Mouse (Mus musculus): ENCODE results near the gene Ovol1. TPM values are rescaled to one million over a fixed set of nuclear protein-coding genes. Genes with fewer than 3 reads are reported as not detected.

The Ovol1 gene
- polyA plus RNA-seq, 1 experiment from 2014 or later: 0.16 TPM

DNA sequence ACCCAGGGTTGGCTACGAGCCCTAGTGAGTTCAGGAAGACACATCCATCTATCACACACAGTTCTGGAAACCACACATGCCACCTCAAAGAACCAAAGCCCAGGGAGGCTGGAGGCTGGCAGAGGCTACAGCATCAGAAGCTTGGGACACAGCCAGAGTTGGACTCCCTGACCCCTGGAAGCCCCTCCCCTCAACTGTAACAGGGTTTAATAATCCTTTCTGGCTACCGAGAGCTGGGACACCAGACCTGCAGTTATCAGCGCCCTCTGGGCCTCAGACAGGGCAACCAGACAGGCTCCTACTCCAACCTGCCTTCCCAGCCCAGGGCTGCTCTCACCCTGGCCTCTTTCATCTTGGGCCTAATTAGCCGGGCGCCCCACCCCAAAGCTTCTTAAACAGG is 5.9 kb upstream of the Ovol1 start:
- Histone ChIP-seq H3K4me3 (peak overlapping the region; percentile 85), H3K36me3 (peaks cover 5% of the 10 kb centered on the region; the same call in 1 of the 2 replicates), H3K4me1 (peaks cover 34% of the 10 kb centered on the region), H3K27me3 (ENCODE audit: low read depth, poor library complexity, severe bottlenecking) (peaks cover 74% of the 10 kb centered on the region), H3K27ac (replicated peaks) (no peak overlapping the region), H3K9me3 (replicated peaks) (no peaks in the 10 kb centered on the region)
- no peak for DNase-seq (ENCODE audit: low spot score)
- WGBS: 52% methylated on average over 5 of the region's 5 CpGs

DNA sequence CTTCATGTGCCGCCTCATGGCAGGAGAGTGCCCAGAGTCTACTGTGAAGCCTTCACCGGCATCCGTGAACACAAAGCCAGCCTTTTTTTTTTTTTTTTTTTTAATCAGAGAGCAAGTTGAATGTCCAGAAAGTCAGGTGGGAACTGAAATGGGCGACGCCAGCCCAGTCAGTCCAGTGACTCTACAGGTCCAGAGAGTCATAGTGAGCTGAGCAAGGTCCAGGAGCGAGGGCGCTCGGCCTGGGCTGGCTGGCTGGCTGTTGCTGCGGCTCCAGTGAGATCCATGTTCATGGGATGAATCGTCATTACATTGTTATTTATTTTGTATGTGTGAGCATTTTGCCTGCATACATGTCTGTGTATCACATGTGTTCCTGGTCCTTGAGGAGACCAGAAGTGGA is 2.3 kb upstream of the Ovol1 start:
- Histone ChIP-seq H3K9me3 (replicated peaks) (no peaks in the 10 kb centered on the region), H3K27ac (replicated peaks) (no peak overlapping the region), H3K27me3 (ENCODE audit: low read depth, poor library complexity, severe bottlenecking) (peaks cover 94% of the 10 kb centered on the region), H3K4me1 (peaks cover 41% of the 10 kb centered on the region), H3K36me3 (no peaks in the 10 kb centered on the region), H3K4me3 (no peak overlapping the region)
- 93% methylated on average over 10 of the region's 10 CpGs for WGBS
- no peak for DNase-seq (ENCODE audit: low spot score)

- H3K27me3 ChIP-seq (ENCODE audit: low read depth, poor library complexity, severe bottlenecking): peaks cover 100% of the 10 kb centered on the region
- no peak overlapping the region for H3K4me3 ChIP-seq
- DNase-seq (ENCODE audit: low spot score): no peak
- peaks cover 32% of the 10 kb centered on the region for H3K4me1 ChIP-seq
- 60% methylated on average over 3 of the region's 3 CpGs for WGBS
- no peaks in the 10 kb centered on the region for H3K9me3 ChIP-seq (replicated peaks)
- no peak overlapping the region for H3K27ac ChIP-seq (replicated peaks)
- no peaks in the 10 kb centered on the region for H3K36me3 ChIP-seq
Measured at GRCm38 (mm10) chr19:5561886-5562285, 1.4 kb upstream of the Ovol1 start.

- H3K27ac ChIP-seq (replicated peaks): no peak overlapping the region
- WGBS: 16% methylated on average over 10 of the region's 10 CpGs
- peaks cover 27% of the 10 kb centered on the region for H3K4me1 ChIP-seq
- H3K36me3 ChIP-seq: no peaks in the 10 kb centered on the region
- H3K4me3 ChIP-seq: peak overlapping the region; percentile 48
- DNase-seq (ENCODE audit: low spot score): no peak
- peaks cover 100% of the 10 kb centered on the region for H3K27me3 ChIP-seq (ENCODE audit: low read depth, poor library complexity, severe bottlenecking)
- H3K9me3 ChIP-seq (replicated peaks): no peaks in the 10 kb centered on the region
Measured at GRCm38 (mm10) chr19:5561252-5561790, 875 bp upstream of the Ovol1 start.

GRCm38 (mm10) chr19:5559631-5560456 is 602 bp downstream of the Ovol1 start:
- 1% methylated on average over 69 of the region's 69 CpGs for WGBS
- H3K27me3 ChIP-seq (ENCODE audit: low read depth, poor library complexity, severe bottlenecking): peaks cover 99% of the 10 kb centered on the region
- peak overlapping the region; percentile 48 for H3K4me3 ChIP-seq
- H3K36me3 ChIP-seq: no peaks in the 10 kb centered on the region
- no peak overlapping the region for H3K27ac ChIP-seq (replicated peaks)
- DNase-seq (ENCODE audit: low spot score): peak; percentile 31
- H3K9me3 ChIP-seq (replicated peaks): no peaks in the 10 kb centered on the region
- peaks cover 26% of the 10 kb centered on the region for H3K4me1 ChIP-seq

DNA sequence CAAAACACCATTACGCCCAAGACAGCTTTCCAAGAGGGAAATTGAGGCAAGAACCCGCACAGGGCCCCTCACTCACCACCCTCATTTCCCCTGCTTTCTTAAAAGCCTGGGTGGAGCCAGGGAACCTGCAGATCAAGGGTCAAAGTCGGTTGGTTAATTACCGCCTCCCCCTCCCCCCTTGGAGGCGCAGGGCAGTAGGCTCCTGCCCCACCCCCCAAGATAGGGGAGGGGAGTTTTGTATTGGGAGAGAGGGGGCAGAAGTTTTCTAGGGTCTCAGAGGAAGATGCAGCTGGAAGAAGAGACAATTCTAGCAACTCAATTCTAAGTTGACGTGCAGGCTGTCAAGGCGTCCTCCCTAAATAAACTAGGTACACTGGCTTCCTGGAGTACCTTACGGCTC is 1.2 kb downstream of the Ovol1 start:
- 17% methylated on average over 8 of the region's 8 CpGs for WGBS
- no peak for DNase-seq (ENCODE audit: low spot score)
- Histone ChIP-seq H3K9me3 (replicated peaks) (no peaks in the 10 kb centered on the region), H3K27me3 (ENCODE audit: low read depth, poor library complexity, severe bottlenecking) (peaks cover 99% of the 10 kb centered on the region), H3K36me3 (no peaks in the 10 kb centered on the region), H3K4me3 (peak overlapping the region; percentile 48; the same call in 1 of the 2 replicates), H3K27ac (replicated peaks) (no peak overlapping the region), H3K4me1 (peaks cover 26% of the 10 kb centered on the region)

- peaks cover 99% of the 10 kb centered on the region for H3K27me3 ChIP-seq (ENCODE audit: low read depth, poor library complexity, severe bottlenecking)
- no peak for DNase-seq (ENCODE audit: low spot score)
- H3K9me3 ChIP-seq (replicated peaks): no peaks in the 10 kb centered on the region
- H3K36me3 ChIP-seq: no peaks in the 10 kb centered on the region
- H3K4me1 ChIP-seq: peaks cover 26% of the 10 kb centered on the region
- WGBS: 63% methylated on average over 8 of the region's 8 CpGs
- no peak overlapping the region for H3K27ac ChIP-seq (replicated peaks)
- no peak overlapping the region for H3K4me3 ChIP-seq
Measured at GRCm38 (mm10) chr19:5558770-5559169, 1.7 kb downstream of the Ovol1 start.

DNA sequence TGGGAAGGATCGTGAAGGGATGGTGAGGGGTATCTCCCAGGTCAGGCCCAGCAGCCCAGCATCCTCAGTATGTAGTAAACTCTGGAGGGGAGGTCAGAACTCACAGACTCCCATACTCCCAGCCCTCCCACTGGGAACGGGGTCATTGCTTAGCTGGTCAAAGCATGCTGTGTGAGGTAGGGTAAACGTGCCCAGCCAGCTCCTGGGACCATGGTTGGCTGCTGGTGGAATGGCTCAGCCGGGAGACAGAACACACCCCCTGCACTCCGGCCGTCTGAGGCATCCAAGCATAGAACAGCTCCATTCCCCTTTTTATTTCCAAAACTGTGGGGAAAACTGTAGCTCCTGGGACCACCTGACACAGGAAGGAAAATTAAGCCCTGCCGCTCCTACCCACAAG is 2.3 kb downstream of the Ovol1 start:
- no peaks in the 10 kb centered on the region for H3K9me3 ChIP-seq (replicated peaks)
- DNase-seq (ENCODE audit: low spot score): no peak
- H3K27me3 ChIP-seq (ENCODE audit: low read depth, poor library complexity, severe bottlenecking): peaks cover 97% of the 10 kb centered on the region
- no peak overlapping the region for H3K4me3 ChIP-seq
- H3K27ac ChIP-seq (replicated peaks): no peak overlapping the region
- no peaks in the 10 kb centered on the region for H3K36me3 ChIP-seq
- 41% methylated on average over 7 of the region's 7 CpGs for WGBS
- H3K4me1 ChIP-seq: peaks cover 26% of the 10 kb centered on the region

- DNase-seq (ENCODE audit: low spot score): no peak
- H3K27me3 ChIP-seq (ENCODE audit: low read depth, poor library complexity, severe bottlenecking): peaks cover 74% of the 10 kb centered on the region
- H3K4me3 ChIP-seq: no peak overlapping the region
- no peaks in the 10 kb centered on the region for H3K9me3 ChIP-seq (replicated peaks)
- WGBS: 78% methylated on average over 14 of the region's 14 CpGs
- H3K27ac ChIP-seq (replicated peaks): no peak overlapping the region; the same call in 1 of the 2 replicates
- H3K4me1 ChIP-seq: peaks cover 5% of the 10 kb centered on the region; the same call in 1 of the 2 replicates
- H3K36me3 ChIP-seq: no peaks in the 10 kb centered on the region
Measured at GRCm38 (mm10) chr19:5554212-5554611, 6.2 kb downstream of the Ovol1 start.

DNA sequence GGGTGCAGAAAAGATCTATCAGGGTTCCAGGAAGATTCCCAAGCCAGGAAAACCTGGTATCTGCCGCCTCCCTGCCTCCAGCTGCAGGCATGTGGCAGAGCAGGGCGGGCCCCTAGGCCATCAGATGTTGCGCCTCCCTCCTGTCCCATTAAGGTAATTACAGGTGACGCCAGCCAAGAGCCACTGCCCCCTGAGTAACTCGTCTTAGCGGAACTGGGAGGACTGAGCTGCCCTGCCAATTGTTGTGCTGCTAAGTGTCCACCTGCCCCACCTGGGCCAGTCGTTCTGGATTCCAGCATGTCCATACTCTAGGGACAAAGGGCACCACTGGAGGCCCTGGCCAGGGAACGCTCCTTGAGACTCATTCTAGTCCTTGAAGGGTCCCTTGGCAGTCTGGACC is 6.6 kb downstream of the Ovol1 start:
- Histone ChIP-seq H3K9me3 (replicated peaks) (no peaks in the 10 kb centered on the region), H3K4me1 (0 out of 2 replicates have a peak, but pooled peaks cover under 1% of the 10 kb centered on the region), H3K36me3 (no peaks in the 10 kb centered on the region), H3K4me3 (no peak overlapping the region), H3K27me3 (ENCODE audit: low read depth, poor library complexity, severe bottlenecking) (peaks cover 69% of the 10 kb centered on the region), H3K27ac (replicated peaks) (no peak overlapping the region; the same call in 1 of the 2 replicates)
- DNase-seq (ENCODE audit: low spot score): no peak
- WGBS: 54% methylated on average over 8 of the region's 8 CpGs

DNA sequence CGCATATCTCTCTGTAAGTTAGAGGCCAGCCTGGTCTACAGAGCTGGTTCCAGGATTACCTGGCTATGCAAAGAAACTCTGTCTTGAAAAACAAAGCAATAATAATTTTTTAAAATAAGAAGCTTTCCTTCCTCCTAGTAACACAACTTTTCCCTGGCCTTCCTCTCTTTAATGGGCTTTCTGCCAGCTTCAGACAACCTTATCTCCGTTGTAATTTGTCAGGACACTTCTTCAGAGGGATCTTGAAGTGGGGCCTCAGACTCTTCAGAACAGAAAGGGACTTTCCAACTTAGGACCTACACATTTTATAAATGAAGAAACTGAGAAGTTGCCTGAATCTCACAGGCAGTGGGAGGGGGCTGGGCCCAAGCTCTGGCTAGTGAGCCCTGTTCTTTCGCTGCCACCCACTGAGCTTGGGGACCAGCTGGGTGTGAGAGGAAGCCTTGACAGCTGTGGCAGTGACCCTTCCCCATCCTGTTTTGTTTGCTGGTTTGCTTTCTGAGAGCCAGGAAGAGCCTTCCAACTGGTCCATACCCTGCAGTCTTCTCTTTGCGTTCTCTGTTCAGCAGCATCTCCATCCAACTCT is 12.9 kb downstream of the Ovol1 start:
- Histone ChIP-seq H3K4me3 (no peak overlapping the region), H3K4me1 (no peaks in the 10 kb centered on the region), H3K9me3 (replicated peaks) (no peaks in the 10 kb centered on the region), H3K27ac (replicated peaks) (no peak overlapping the region), H3K36me3 (no peaks in the 10 kb centered on the region), H3K27me3 (ENCODE audit: low read depth, poor library complexity, severe bottlenecking) (peaks cover 10% of the 10 kb centered on the region; the same call in 1 of the 2 replicates)
- WGBS: 79% methylated on average over 4 of the region's 4 CpGs
- no peak for DNase-seq (ENCODE audit: low spot score)

DNA sequence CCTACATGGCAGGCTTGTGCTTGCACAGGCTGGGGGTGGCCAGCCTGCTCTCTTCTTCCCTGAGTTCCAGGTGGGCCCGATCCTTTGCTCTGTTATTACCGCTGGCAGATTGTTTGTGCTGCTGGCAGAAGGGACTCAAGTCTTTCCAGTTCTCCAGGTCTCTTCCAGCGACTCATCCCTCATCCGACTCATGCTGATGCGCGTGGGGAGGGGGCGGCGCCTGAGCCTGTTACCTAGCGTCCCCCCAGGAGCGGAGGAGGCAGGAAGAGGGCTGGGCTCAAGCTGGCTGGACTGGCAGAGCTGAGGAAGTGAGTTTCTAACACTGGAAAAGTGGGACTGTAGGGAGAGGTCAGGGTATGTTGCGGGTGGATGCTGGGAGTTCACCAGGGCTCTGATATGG is 16.4 kb downstream of the Ovol1 start:
- H3K4me3 ChIP-seq: no peak overlapping the region
- H3K4me1 ChIP-seq: no peaks in the 10 kb centered on the region
- no peak for DNase-seq (ENCODE audit: low spot score)
- H3K27me3 ChIP-seq (ENCODE audit: low read depth, poor library complexity, severe bottlenecking): no peaks in the 10 kb centered on the region; the same call in 1 of the 2 replicates
- no peak overlapping the region; the same call in 1 of the 2 replicates for H3K27ac ChIP-seq (replicated peaks)
- 54% methylated on average over 11 of the region's 11 CpGs for WGBS
- H3K36me3 ChIP-seq: no peaks in the 10 kb centered on the region
- no peaks in the 10 kb centered on the region for H3K9me3 ChIP-seq (replicated peaks)

GRCm38 (mm10) chr19:5543362-5543761 is 17.1 kb downstream of the Ovol1 start:
- H3K9me3 ChIP-seq (replicated peaks): no peaks in the 10 kb centered on the region
- no peak overlapping the region for H3K27ac ChIP-seq (replicated peaks)
- no peaks in the 10 kb centered on the region; the same call in 1 of the 2 replicates for H3K27me3 ChIP-seq (ENCODE audit: low read depth, poor library complexity, severe bottlenecking)
- WGBS: 92% methylated on average over 9 of the region's 9 CpGs
- no peak for DNase-seq (ENCODE audit: low spot score)
- no peaks in the 10 kb centered on the region for H3K4me1 ChIP-seq
- H3K4me3 ChIP-seq: no peak overlapping the region
- H3K36me3 ChIP-seq: no peaks in the 10 kb centered on the region

Data from midbrain, embryonic 10.5 days (tissue).